Mouse (Mus musculus) macrophage (primary cell): ENCODE results near the gene Iqsec1. TPM values are rescaled to one million over a fixed set of nuclear protein-coding genes. Genes with fewer than 3 reads are reported as not detected.

Source experiments
- H3K27ac ChIP-seq: fragments of 350-480 bp; formaldehyde crosslinking; 2 replicates; pipeline ENCODE4 v1.9.0; 2021
- H3K36me3 ChIP-seq: fragments of 350-480 bp; formaldehyde crosslinking; 2 replicates; pipeline ENCODE4 v1.9.0; 2021; ENCODE audit errors: inconsistent target
- H3K4me3 ChIP-seq: fragments of 350-480 bp; formaldehyde crosslinking; 2 replicates; pipeline ENCODE4 v1.9.0; 2021; ENCODE audit errors: inconsistent target
- H3K79me2 ChIP-seq: fragments of 350-480 bp; formaldehyde crosslinking; 2 replicates; pipeline ENCODE4 v1.9.0; 2021; ENCODE audit errors: inconsistent target
- WGBS: methylation state at CpG from one replicate; pipeline ENCODE4 v1.1.7; 2026; ENCODE audit warnings: inconsistent platforms; ENCODE audit not compliant: missing documents; 5-methylcytosine and 5-hydroxymethylcytosine counted together
- polyA plus RNA-seq: library from polyadenylated mRNA; stranded (reverse); fragments of 250-400 nt; gene quantifications from 3 replicates; pipeline ENCODE4 v1.2.4, GENCODE M21; 2018; ENCODE audit warnings: inconsistent platforms
- total RNA-seq, 78 experiments: library from RNA; depleted of rRNA; stranded (reverse); fragments of 250-400 nt; gene quantifications; 1 replicate in 9 of 78; 2 replicates in 24 of 78; 3 replicates in 43 of 78; 4 replicates in 2 of 78; pipeline ENCODE4 v1.2.4; 2018; ENCODE audit warnings: inconsistent platforms in 56 of 78

The Iqsec1 gene
- 100 to 1,000 TPM in 24 of 26 experiments, 10 to 100 TPM in 2; 71.7 to 774 (median 196) TPM for total RNA-seq (2018; cell fraction: chromatin; rRNA removed)
- total RNA-seq (2018; cell fraction: cytosol; rRNA removed): 100 to 1,000 TPM in 13 of 26 experiments, 10 to 100 TPM in 13; 44.6 to 178 (median 91.9) TPM
- total RNA-seq (2018; cell fraction: nucleus; rRNA removed): 100 to 1,000 TPM in 15 of 26 experiments, 10 to 100 TPM in 11; 57.0 to 271 (median 141) TPM
- 63.5 to 135 TPM (median 75.2 TPM) in 3 replicates for polyA plus RNA-seq

DNA sequence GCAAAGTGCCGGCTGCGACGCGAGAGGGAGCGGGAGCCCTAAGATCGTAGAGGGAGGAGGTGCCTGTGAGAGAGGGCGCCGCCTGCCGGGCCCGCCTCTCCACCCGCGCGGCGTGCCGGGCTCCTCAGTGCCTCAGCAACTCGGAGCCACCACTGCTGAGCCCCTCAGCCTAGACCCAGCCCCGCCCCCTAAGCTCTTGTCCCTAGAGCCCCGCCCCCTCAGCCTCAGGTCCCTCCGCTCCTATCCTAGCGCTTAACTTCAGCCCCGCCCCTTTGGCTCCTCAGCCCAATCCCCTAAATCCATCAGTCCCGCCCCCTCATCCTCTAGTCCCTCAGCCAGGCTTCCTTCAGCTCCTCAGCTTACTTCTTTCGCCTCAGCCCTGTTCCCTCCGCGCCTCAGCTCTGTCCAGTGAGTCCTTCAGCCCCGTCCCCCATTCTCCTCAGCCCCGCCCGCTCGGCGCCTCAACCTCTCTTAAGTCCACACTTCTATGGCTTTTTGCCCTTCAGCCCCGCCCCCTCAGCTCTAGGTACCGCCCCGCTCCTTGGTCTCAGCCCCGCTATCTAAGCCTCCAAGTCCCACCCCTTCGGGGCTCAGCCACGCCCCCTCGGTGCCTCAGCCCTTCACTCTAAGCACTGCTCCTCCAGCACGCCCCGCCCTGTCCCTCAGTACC lies at the start of gene Iqsec1:
Iqsec1 (minus strand) TSS at position 38 of the 670 bp plus-strand sequence.
- H3K36me3 ChIP-seq: no peaks in the 10 kb centered on the region
- 8% methylated on average over 37 of the region's 39 CpGs for WGBS
- no peak within 1 kb of the TSS for H3K4me3 ChIP-seq
- H3K79me2 ChIP-seq: no peaks in the 10 kb centered on the region
- H3K27ac ChIP-seq: no peak within 1 kb of the TSS

DNA sequence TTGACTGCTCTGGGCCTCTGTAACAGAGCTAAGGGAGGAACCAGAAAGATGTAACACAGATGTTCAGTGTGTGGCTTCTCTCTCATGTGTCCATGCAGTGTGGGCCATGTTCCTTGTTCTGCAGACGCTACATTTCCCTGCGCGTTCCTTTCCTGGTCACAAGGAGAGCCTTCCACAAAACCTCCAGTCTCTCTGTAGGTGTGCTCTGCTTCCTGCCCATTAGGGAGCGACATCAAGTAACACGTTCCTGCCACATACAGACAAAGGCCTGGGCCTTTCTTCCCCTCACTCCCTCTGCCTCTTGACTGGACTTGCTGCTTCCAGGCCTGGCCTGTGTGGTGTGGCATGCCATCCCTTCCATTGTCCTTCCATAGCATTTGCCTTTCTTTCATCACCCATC lies 39.8 kb upstream of the Iqsec1 start:
- Histone ChIP-seq H3K4me3 (no peak overlapping the region), H3K36me3 (no peaks in the 10 kb centered on the region), H3K79me2 (no peaks in the 10 kb centered on the region), H3K27ac (no peak overlapping the region)
- 94% methylated on average over 5 of the region's 5 CpGs for WGBS

DNA sequence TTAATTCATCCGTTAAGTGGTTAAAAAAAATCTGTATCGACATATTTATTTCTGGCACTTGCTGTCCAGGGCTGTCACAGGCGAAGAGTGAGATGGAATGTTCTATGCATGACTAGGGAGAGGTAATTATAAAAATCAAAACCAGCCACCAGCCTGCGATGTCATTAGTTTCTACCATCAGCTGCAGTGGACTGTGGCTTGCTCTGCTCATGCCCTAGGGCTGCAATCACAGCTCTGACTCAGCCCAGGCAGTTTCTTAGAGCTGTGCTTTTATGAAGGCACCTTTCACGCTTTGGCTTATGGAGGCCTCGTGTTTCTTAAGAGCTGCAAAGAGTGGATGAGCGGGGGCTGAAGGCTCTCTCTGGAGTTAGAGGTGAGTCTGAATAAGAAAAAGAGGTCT lies 32.3 kb upstream of the Iqsec1 start:
- no peak overlapping the region for H3K27ac ChIP-seq
- whole genome bisulfite sequencing: 93% methylated on average over 7 of the region's 7 CpGs
- H3K4me3 ChIP-seq: no peak overlapping the region
- no peaks in the 10 kb centered on the region for H3K36me3 ChIP-seq
- H3K79me2 ChIP-seq: no peaks in the 10 kb centered on the region

DNA sequence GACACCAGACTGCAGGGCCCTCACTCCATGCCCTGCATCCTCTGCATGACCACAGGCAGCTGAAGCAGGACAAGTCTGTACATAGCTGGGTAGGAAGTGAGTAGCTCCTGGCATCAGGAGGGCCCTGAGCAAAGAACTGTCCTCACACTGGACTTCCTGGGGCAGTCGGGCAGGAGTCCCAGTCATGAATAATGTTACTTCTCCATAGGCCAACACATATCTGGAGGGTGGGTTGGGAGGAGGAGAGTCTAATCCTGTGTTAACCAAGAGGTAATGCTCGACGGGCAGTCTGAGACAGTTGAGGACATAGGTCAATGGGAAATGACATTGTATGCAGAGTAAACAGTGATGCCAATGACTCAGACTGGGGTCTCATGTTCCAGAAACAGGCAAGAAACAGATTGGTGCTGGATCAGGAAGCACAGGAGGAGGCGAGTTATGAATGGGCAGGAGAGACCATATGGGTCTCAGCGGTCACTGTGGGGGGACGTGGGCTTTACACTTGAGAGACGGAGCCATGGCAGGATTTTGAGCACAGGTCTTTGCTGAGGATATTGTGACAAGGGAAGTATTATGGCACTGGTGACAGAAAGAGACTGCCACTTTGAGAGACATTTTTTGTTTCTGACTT lies 28.2 kb upstream of the Iqsec1 start:
- no peak overlapping the region for H3K4me3 ChIP-seq
- no peaks in the 10 kb centered on the region for H3K79me2 ChIP-seq
- H3K27ac ChIP-seq: no peak overlapping the region
- 93% methylated on average over 7 of the region's 7 CpGs for WGBS
- no peaks in the 10 kb centered on the region for H3K36me3 ChIP-seq

DNA sequence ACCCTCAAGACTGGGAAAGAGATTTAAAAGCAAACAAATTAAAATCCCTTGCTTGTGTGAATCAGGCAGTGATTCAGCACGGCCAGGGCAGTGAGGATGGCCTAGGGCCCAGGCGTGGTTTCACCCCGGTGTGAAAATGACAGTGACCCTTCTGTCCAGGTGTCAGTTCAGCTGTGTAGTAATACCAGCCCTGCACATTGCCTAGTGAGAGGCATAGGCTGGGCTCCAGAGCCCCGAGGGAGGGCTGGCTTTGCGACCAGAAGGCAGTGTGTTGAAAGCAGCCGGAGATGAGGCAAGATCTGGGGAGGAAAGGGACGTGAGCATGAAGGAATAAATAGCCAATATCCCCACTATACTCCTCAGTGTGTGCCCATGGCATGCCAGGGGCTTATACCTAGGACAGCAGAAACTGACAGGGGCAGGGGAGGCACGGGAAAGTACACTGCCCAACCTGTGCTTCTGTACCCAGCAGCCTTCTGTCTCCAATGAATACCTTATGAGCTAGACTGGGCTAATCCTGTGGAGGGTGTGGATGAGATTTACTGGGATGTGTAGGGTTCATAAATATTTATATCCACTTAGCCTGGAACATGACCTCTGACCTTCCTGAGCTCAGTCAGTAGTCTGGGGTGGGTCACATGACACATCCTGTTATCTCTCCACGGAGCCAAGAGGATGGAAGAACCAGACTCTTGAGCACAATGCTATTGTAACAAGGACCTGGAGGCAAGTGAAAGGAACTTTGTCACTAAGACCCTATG lies 25.9 kb upstream of the Iqsec1 start:
- Histone ChIP-seq H3K36me3 (no peaks in the 10 kb centered on the region), H3K27ac (no peak overlapping the region), H3K4me3 (no peak overlapping the region), H3K79me2 (no peaks in the 10 kb centered on the region)
- WGBS: 82% methylated on average over 9 of the region's 9 CpGs

DNA sequence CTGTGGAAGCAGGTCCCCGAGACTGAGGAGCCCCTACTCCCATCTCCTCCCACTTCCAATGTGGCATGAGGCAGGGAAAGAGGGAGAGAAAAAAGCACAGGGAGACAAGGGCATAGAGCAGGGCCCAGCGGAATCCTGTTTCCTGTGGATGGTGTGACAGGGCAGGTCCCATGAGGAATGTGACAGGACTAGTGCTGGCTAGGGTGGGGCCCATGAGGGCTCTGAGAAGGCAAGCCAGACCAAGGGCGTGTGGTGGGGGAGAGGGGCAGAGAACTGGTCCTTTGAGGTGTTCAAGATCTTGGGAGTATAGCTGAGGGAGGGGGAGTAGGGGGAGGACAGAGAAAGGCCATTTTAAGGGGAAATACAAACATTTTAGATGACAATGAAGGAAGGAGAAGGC lies 24.0 kb upstream of the Iqsec1 start:
- Histone ChIP-seq H3K36me3 (no peaks in the 10 kb centered on the region), H3K79me2 (no peaks in the 10 kb centered on the region), H3K27ac (no peak overlapping the region), H3K4me3 (no peak overlapping the region)
- 84% methylated on average over 3 of the region's 3 CpGs for WGBS

DNA sequence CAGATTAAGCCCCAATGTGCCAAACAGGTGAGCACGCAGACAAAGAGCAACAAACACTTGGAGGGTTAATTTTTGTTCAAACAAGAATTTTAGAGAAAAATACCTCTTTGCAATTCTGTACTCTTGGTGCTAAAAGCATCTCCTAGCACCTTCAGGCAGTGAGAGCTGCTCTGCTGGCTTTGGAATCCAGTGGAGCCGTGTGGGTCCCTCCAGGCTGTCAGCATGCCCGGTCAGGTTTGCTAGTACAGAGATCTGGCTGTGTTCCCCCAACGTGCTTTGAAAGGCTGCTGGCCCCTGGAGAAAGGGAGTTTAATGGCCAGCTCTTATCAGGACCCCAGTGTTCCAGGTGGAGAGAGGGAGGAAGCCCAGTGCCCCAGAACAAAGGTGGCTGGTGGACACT lies 23.1 kb upstream of the Iqsec1 start:
- H3K27ac ChIP-seq: no peak overlapping the region
- H3K36me3 ChIP-seq: no peaks in the 10 kb centered on the region
- no peak overlapping the region for H3K4me3 ChIP-seq
- H3K79me2 ChIP-seq: no peaks in the 10 kb centered on the region
- 88% methylated on average over 4 of the region's 4 CpGs for WGBS

DNA sequence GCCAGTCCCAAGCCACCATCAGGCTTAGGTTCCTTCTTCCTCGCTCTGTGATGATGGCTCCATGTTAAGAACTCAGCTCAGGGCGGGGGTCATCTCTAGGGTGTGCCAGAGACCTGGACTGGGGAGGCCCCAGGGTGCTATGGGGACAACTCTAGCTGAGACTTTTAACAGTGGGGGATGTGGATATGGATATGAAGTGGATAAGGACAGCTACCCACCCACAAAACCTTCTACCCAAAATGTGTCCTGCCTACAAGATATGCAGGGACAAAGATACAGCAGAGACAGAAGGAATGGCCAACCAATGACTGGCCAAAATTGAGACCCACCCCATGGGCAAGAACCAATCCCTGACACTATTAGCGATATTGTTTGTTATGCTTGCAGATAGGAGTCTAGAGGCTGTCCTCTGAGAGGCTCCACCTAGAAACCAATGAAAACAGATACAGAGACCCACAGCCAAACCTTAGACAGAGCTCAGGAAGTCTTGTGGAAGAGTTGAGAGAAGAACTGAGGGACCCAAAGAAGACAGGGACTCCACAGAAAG lies 19.9 kb upstream of the Iqsec1 start:
- WGBS: 83% methylated on average over 3 of the region's 3 CpGs
- no peak overlapping the region for H3K27ac ChIP-seq

DNA sequence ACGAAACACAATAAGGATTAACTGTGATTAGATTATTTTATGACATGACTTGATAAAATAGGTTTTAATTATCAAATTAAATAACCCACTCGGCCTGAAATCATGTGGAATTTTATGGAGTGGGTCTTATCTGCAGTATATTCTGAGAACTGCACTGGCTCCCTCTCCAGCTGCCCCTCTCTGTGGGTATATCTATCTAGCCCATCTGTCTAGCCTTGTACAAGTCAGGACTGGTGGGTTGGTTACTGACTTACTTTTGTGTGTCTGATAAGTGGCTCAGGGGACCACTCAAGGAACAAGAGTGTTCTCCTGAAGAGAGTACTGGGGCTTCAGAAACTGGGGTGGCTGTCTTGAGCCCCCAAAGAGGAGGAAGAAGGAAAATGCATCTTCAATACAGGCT lies 18.7 kb upstream of the Iqsec1 start:
- Histone ChIP-seq H3K27ac (no peak overlapping the region), H3K36me3 (no peaks in the 10 kb centered on the region), H3K79me2 (no peaks in the 10 kb centered on the region), H3K4me3 (no peak overlapping the region)
- WGBS: 39% methylated on average over 2 of the region's 2 CpGs

More for the DNA sequence above, 19.9 kb upstream of the Iqsec1 start:
- Histone ChIP-seq H3K4me3 (no peak overlapping the region), H3K79me2 (no peaks in the 10 kb centered on the region), H3K36me3 (no peaks in the 10 kb centered on the region)

DNA sequence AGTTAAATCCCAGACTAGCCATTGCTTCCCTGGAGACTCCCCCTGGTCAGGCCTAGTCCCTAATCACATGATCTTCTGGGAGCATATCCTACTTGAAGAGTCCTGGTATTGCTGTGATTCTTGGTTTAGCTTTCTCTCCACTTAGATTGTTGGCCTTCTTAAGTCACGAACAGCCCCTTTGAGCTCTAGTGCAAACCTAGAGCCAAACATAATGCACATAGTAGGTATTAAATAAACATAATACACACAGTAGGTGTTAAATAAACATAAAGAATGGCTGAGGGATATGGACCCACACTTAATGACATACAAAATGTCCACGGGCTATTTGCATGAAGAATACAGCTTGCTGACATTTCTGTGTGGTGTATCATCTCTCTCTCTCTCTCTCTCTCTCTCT lies 15.7 kb upstream of the Iqsec1 start:
- 96% methylated on average over 2 of the region's 2 CpGs for WGBS
- Histone ChIP-seq H3K27ac (no peak overlapping the region), H3K79me2 (no peaks in the 10 kb centered on the region), H3K36me3 (no peaks in the 10 kb centered on the region), H3K4me3 (no peak overlapping the region)

DNA sequence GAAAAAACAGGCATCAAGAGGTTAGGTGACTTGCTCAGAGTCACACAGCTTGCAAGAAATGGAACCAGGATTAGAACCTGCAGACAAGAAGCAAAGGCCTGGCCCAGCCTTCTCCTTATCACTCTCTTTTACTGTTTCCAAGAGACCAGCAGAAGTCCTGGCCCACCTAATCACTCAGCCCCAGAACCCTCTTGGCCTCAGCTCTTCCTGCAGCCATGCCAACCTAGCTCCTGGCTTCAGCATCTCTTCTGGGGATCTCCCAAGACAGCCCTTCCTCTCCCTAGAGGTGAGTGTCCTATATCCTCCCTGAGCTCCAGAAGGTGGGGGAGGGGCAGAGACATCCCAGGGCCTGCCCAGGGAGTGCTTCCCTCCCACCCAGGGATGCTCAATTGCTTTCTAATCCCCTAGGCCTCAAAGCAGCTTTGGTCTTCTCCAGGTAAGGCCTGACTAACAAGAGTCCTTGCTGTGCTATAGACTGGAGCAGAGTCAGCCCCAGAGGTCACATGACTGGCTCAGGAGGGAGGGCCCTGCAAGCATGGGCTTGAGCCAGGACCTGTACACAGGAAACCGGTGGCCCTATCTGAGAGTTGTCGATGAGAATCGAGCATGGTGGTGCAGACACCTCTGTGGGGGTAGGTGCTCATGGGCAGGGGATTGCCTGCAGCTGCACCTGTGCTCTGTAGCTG lies 15.0 kb upstream of the Iqsec1 start:
- H3K4me3 ChIP-seq: no peak overlapping the region
- H3K27ac ChIP-seq: no peak overlapping the region
- no peaks in the 10 kb centered on the region for H3K36me3 ChIP-seq
- 16% methylated on average over 3 of the region's 3 CpGs for WGBS
- H3K79me2 ChIP-seq: no peaks in the 10 kb centered on the region

DNA sequence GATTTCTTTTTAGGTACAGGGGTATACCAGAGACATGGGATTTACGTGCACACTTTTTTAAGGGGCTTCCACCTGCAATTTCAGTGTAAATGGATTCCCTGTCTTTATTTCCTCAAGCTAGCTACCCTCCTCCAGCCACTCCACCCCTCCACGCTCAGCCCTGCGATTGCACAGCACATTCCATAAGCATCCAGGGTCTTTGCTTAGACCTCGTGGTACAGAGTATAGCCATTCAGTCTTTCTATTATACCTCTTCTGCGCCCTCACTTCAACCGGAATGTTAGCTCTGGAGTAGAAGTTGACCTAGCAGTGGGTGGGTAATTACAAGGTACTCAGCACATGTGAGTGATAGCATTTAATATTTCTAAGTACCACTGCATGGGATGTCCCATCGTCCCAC lies 13.1 kb upstream of the Iqsec1 start:
- H3K27ac ChIP-seq: no peak overlapping the region
- WGBS: 89% methylated on average over 7 of the region's 7 CpGs

DNA sequence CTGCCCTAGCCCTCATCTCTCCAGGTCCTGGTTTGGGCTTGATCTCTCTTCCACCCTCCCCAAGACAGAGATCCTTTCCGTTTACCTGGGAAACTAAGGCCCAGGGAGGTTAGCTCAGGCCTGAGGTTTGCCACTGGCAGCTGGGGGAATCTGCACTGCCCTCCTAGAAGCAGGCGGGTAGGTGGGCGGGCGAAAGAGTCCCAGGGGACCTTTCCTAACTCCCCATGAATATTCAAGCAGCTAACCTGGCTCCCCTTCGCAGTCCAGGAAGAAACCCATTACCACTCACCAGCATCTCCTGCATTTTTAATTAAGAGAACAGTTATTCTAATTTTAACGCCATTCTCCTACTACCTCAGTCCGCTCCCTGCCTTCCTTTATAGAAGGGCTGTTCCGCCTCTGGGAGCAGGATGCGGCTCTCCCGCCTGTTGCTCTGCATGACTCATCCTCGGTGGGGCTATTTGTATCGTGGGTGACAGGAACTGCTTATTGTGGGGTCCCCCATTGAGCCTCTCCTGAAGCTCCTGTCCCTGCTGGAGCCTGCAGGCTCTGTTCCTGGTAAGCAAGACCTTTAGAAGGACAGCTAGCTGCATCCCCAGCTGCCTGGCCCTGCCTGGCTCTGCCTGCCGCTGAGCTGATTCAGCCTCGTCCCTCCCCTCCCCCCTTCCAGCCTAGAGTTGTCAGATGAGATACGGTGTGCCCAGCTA lies 12.5 kb upstream of the Iqsec1 start:
- no peak overlapping the region for H3K4me3 ChIP-seq
- no peaks in the 10 kb centered on the region for H3K79me2 ChIP-seq
- 55% methylated on average over 14 of the region's 15 CpGs for WGBS
- H3K36me3 ChIP-seq: no peaks in the 10 kb centered on the region
- H3K27ac ChIP-seq: no peak overlapping the region

More for the DNA sequence above, 13.1 kb upstream of the Iqsec1 start:
- H3K79me2 ChIP-seq: no peaks in the 10 kb centered on the region
- no peaks in the 10 kb centered on the region for H3K36me3 ChIP-seq
- no peak overlapping the region for H3K4me3 ChIP-seq

DNA sequence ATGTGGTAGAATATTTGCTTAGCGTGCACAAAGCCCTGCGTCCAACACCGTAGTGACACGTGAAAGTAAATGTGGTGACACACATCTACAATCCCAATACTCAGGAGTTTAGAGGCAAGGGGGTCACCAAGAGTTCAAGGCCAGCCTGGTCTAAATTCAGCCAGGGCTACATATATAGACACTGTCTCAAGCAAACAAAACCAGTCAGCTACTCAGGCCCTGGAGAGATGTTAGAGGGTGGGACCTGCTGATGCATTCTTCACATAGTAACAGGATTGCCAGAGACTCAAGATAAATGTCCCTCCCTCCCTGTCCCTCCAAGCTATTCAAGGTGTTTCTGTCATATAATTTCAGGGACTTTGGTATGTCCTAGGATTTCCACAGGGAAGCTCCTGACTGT lies 10.7 kb upstream of the Iqsec1 start:
- 100% methylated on average over 3 of the region's 4 CpGs for WGBS
- H3K79me2 ChIP-seq: no peaks in the 10 kb centered on the region
- no peak overlapping the region for H3K4me3 ChIP-seq
- no peak overlapping the region for H3K27ac ChIP-seq
- no peaks in the 10 kb centered on the region for H3K36me3 ChIP-seq
